ENCODE assay signal across 8 mouse cellular contexts in genomic region chr11:103402198-103402597, GRCm38 (mm10). TPM values are rescaled to one million over a fixed set of nuclear protein-coding genes. Genes with fewer than 3 reads are reported as not detected.
DNase-seq lines count a peak whose midpoint lies in the region; ATAC-seq and TF ChIP-seq lines count a peak whose summit lies in the region.

No protein-coding gene starts in this region.

- no peaks in the 10 kb centered on the region for H3K9me3 ChIP-seq in G1E (replicated peaks)
- H3K9me3 ChIP-seq in stomach, embryonic 14.5 days (ENCODE audit: control insufficient read depth, low read depth, low read length): no peaks in the 10 kb centered on the region

- TF ChIP-seq POLR2A in brain, embryonic 14.5 days (IDR thresholded peaks at IDR 0.05; ENCODE audit: borderline replicate concordance, extremely low read depth, insufficient read depth, insufficient read length, poor library complexity, severe bottlenecking): no peak

- no peak for ATAC-seq in G1E (ENCODE audit: extremely low read depth, insufficient number of reproducible peaks, low FRiP score, poor library complexity, severe bottlenecking)
- 0 out of 2 replicates have a peak, but pooled peaks have one; percentile 49 for ATAC-seq in stomach, embryonic 14.5 days (ENCODE audit: insufficient number of reproducible peaks, insufficient read depth, low FRiP score, low read depth)

- H3K9ac ChIP-seq in stomach, embryonic 14.5 days (replicated peaks; ENCODE audit: low read depth, low read length): no peak overlapping the region

- peaks cover 78% of the 10 kb centered on the region for H3K36me3 ChIP-seq in G1E (replicated peaks)
- peaks cover 7% of the 10 kb centered on the region; the same call in 1 of the 2 replicates for H3K36me3 ChIP-seq in stomach, embryonic 14.5 days (ENCODE audit: control insufficient read depth, insufficient read depth, low read length)

- peak overlapping the region; percentile 40; the same call in 1 of the 2 replicates for H3K27ac ChIP-seq in left cerebral cortex, adult 2 months
- no peak overlapping the region for H3K27ac ChIP-seq in stomach, embryonic 14.5 days (ENCODE audit: low read length)

- no peak overlapping the region for H3K4me2 ChIP-seq in stomach, embryonic 14.5 days (replicated peaks; ENCODE audit: low read depth, low read length)

- 54% methylated on average over 2 of the region's 2 CpGs for WGBS in stomach, embryonic 14.5 days

- intact Hi-C loops in left cerebral cortex, adult 2 months (cut with DNase I): no loop called here

- TF ChIP-seq CTCF in left cerebral cortex, adult 2 months (IDR thresholded peaks at IDR 0.05): peak; percentile 77
- TF ChIP-seq CTCF in G1E (IDR thresholded peaks at IDR 0.05; ENCODE audit: low read depth, low read length): peak; percentile 90
- TF ChIP-seq CTCF in brain, embryonic 14.5 days (IDR thresholded peaks at IDR 0.05; ENCODE audit: borderline replicate concordance, extremely low read depth, insufficient read depth, insufficient read length): peak; percentile 69

- DNase-seq in left cerebral cortex, adult 2 months (ENCODE audit: extremely low spot score in 1 of 2, low spot score in 2 of 2): peak; percentile 44 to 48
- DNase-seq in left cerebral cortex, adult 11 months (ENCODE audit: low spot score): no peak
- peak; percentile 37 for DNase-seq in G1E (ENCODE audit: low spot score)
- peak; percentile 19 for DNase-seq in brain, embryonic 14.5 days (ENCODE audit: low read depth)
- peak; percentile 80 for DNase-seq in induced T-regulatory cell, adult 2 months (ENCODE audit: low read depth)
- DNase-seq in lung, postnatal 4 days: peak; percentile 70 to 79
- DNase-seq in ovary, adult 18-20 months (ENCODE audit: low spot score): no peak

- no peak overlapping the region for H3K4me3 ChIP-seq in left cerebral cortex, adult 2 months
- H3K4me3 ChIP-seq in G1E (ENCODE audit: low read depth, low read length): no peak overlapping the region
- H3K4me3 ChIP-seq in stomach, embryonic 14.5 days (ENCODE audit: low read depth, low read length): no peak overlapping the region

- H3K4me1 ChIP-seq in G1E (ENCODE audit: insufficient read depth, low read depth, low read length): peaks cover 59% of the 10 kb centered on the region
- H3K4me1 ChIP-seq in stomach, embryonic 14.5 days (ENCODE audit: control insufficient read depth, insufficient read depth, low read length): no peaks in the 10 kb centered on the region

- H3K27me3 ChIP-seq in G1E (ENCODE audit: insufficient read depth, low read length): no peaks in the 10 kb centered on the region
- no peaks in the 10 kb centered on the region for H3K27me3 ChIP-seq in stomach, embryonic 14.5 days (ENCODE audit: control insufficient read depth, insufficient read depth, low read length)

RNA-seq across cellular contexts. Expression of gene Plekhm1, which starts 10.3 kb away (rescaled TPM):
- total RNA-seq in left cerebral cortex, adult 2 months (2021): 10 to 100 TPM; 17.0 to 19.8 TPM
- total RNA-seq in G1E (2014; fragmentation: Nextera tagmentation) (27.1 and 35.1 TPM in 2 replicates), G1E (2017) (8.9 and 9.4 TPM in 2 replicates)
- polyA plus RNA-seq in G1E (2012): 11.7 and 12.0 TPM in 2 replicates
- 16.9 and 17.4 TPM in 2 replicates for polyA plus RNA-seq in brain, embryonic 14.5 days (2012; rRNA removed)
- polyA plus RNA-seq in stomach, embryonic 14.5 days (2014; fragmentation: Nextera tagmentation; extraction: Ambion mirVana): 7.5 and 9.2 TPM in 2 replicates

RNA-seq across cellular contexts. Expression of gene Arhgap27, which starts 38.7 kb away (rescaled TPM):
- 10 to 100 TPM; 10.8 to 14.0 TPM for total RNA-seq in left cerebral cortex, adult 2 months (2021)
- total RNA-seq in G1E (2014; fragmentation: Nextera tagmentation) (5.2 and 8.0 TPM in 2 replicates), G1E (2017) (11.2 and 12.6 TPM in 2 replicates)
- polyA plus RNA-seq in G1E (2012): 11.5 and 13.2 TPM in 2 replicates
- 6.7 and 7.0 TPM in 2 replicates for polyA plus RNA-seq in brain, embryonic 14.5 days (2012; rRNA removed)
- 13.2 and 16.4 TPM in 2 replicates for polyA plus RNA-seq in stomach, embryonic 14.5 days (2014; fragmentation: Nextera tagmentation; extraction: Ambion mirVana)

Comparison
In these comparisons a context has a peak if more than half of its experiments do, and no peak if none do; other contexts are left out.
1. DNase-seq: peak in left cerebral cortex, adult 2 months (2 of 2), G1E (single experiment), brain, embryonic 14.5 days (single experiment), induced T-regulatory cell, adult 2 months (single experiment) and lung, postnatal 4 days (2 of 2); none in left cerebral cortex, adult 11 months (single experiment) and ovary, adult 18-20 months (single experiment).
2. Peak in every context shown above with its lines, with median percentiles within 50 percentile points of each other: CTCF ChIP-seq.